Mouse (Mus musculus): Measurements from ENCODE around the gene Polg2. TPM values are rescaled to one million over a fixed set of nuclear protein-coding genes. Genes with fewer than 3 reads are reported as not detected.
"Not testable (repeated sequence)": the region's sequence is repeated elsewhere in the genome, so short reads cannot be mapped to it uniquely, and the experiment has no call there.

The Polg2 gene
- polyA plus RNA-seq, 1 experiment from 2014 or later = 10.4 TPM

DNA sequence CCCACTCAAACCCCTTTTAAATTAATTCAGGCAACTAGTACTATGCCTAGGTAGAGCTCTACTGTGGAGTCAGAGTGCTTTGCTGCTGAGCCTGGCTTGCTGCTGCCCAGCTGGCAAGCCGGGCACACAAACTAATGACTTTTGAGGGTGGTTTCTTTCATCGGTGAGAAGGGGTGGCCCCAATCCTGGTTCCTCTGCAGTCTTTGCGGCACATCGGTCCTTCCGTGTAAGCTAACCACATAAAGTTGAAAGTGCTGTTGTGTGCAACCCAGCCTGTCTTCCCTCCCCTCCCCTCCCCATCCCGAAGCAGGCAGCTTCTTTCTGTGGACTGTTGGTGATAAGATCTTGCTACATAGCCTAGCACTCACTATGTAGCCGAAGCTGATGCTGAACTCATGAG lies 27.2 kb downstream of the Polg2 start:
- no peaks in the 10 kb centered on the region for H3K9me3 ChIP-seq
- no peak for ATAC-seq (ENCODE audit: low FRiP score, low read depth)
- no peak overlapping the region for H3K27ac ChIP-seq (replicated peaks)
- no peak overlapping the region for H3K4me3 ChIP-seq
- no peaks in the 10 kb centered on the region for H3K27me3 ChIP-seq
- 89% methylated on average over 7 of the region's 7 CpGs for WGBS
- no peak overlapping the region for H3K9ac ChIP-seq (replicated peaks)
- H3K36me3 ChIP-seq = no peaks in the 10 kb centered on the region
- H3K4me2 ChIP-seq (replicated peaks) = no peak overlapping the region
- no peaks in the 10 kb centered on the region for H3K4me1 ChIP-seq

DNA sequence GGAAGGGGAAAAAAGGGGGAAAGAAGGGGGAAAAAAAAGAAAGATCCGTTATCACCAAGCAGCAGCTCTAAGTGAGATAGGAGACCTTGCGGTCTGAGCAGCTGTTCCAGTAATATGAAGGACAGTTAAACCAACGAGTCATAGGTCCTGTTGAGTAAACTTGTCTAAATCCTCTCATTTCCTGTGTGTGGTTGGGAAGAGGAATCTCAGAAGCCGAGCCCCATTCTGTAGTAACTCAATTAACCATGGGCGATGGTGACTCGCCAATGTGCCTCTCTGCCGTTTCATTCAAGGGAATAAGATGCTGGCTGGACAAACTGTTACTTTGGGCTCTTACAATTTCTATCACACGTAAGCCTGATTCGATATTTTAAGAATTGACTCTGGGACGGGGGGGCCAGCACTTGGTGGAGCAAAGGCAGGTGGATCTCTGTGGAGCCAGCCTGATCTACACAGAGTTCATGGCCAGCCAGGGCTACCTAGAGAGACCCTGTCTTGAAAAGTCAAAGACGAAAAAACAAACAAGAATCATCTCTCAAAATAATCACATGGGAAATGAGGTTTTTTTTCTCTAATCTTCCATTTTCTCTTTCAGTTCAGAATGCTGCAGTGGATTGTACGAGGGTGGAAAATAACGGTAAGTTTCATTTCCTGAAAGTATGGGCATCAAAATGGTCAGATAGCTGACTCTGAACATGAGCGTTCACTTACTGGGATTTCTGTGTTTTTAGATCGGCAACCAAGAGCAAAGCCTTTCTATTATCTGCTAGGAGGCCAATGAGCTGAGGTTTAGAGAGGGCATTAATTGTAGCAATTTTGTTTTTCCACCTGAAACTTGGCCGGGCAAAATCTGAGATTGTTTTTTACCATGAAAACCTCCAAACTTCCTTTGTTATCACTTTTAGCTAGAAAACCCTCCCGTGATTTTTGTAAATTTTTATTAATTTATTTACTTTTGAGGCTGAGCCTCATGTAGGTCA lies 28.0 kb downstream of the Polg2 start, which contains the start of gene Milr1:
Gene Milr1 (plus strand): TSS at position 188 of the 980 bp plus-strand sequence.
- no peak within 1 kb of the TSS for H3K4me3 ChIP-seq
- H3K9me3 ChIP-seq = no peaks in the 10 kb centered on the region
- H3K4me2 ChIP-seq (replicated peaks) = no peak within 1 kb of the TSS
- no peaks in the 10 kb centered on the region for H3K36me3 ChIP-seq
- WGBS = 90% methylated on average over 17 of the region's 17 CpGs
- no peak within 1 kb of the TSS for H3K27ac ChIP-seq (replicated peaks)
- H3K9ac ChIP-seq (replicated peaks) = no peak within 1 kb of the TSS
- ATAC-seq (ENCODE audit: low FRiP score, low read depth) = no peak
- H3K27me3 ChIP-seq = no peaks in the 10 kb centered on the region
- no peaks in the 10 kb centered on the region for H3K4me1 ChIP-seq

DNA sequence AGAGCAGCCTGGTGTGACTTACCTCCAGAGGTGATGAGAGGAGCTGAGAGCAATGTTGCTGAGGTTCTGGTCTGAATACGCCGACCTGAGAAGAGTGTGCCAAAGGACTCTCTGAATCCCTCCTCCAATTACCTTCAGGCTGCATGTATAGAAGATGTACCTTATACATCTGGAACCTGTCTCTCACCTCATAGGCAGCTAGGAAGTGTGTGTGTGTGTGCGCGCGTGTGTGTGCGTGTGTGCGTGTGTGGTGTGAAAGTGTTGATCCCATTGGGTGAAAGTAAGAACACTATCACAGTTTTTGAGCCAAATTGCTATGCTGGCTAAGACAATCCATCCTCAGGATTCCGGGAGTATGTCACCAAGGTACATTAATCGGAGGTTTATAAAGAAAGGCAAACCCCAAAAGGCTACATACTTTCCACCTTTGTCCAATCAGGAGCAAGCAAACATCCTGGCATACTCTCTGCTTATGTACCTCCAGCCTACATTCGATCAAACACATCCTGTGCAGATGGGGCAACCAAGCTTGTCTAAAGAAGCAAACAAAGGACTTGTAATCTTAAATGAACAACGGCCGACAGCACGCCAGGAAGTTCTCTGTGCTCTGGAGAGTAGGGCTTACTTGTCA lies 29.1 kb downstream of the Polg2 start, which contains the start of gene Pecam1:
Gene Pecam1 (minus strand): TSS at position 508 of the 631 bp plus-strand sequence.
- Histone ChIP-seq H3K4me1 (no peaks in the 10 kb centered on the region), H3K4me3 (no peak within 1 kb of the TSS), H3K27ac (replicated peaks) (no peak within 1 kb of the TSS), H3K36me3 (no peaks in the 10 kb centered on the region), H3K4me2 (replicated peaks) (no peak within 1 kb of the TSS), H3K27me3 (no peaks in the 10 kb centered on the region), H3K9me3 (no peaks in the 10 kb centered on the region), H3K9ac (replicated peaks) (no peak within 1 kb of the TSS)
- WGBS = 87% methylated on average over 13 of the region's 13 CpGs
- ATAC-seq (ENCODE audit: low FRiP score, low read depth) = no peak

DNA sequence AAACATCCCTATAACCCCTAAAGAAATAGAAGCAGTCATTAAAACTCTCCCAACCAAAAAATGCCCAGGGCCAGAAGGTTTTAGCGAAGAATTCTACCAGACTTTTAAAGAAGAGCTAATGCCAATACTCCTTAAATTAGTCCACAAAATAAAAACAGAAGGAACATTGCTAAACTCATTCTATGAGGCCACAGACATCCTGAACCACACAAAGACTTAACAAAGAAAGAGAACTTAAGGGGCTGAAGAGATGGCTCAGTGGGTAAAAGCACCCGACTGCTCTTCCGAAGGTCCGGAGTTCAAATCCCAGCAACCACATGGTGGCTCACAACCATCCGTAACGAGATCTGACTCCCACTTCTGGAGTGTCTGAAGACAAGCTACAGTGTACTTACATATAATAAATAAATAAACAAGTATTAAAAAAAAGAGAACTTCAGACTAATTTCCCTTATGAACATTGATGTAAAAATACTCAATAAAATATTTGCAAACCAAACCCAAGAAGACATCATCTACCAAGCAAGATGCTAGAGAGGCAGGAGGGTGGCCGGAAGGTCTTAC lies 29.7 kb downstream of the Polg2 start:
- H3K9ac ChIP-seq (replicated peaks); ATAC-seq (ENCODE audit: low FRiP score, low read depth); H3K4me1 ChIP-seq; H3K9me3 ChIP-seq; H3K4me2 ChIP-seq (replicated peaks); H3K27ac ChIP-seq (replicated peaks); H3K4me3 ChIP-seq; H3K36me3 ChIP-seq; H3K27me3 ChIP-seq: not testable (repeated sequence)
- 96% methylated on average over 7 of the region's 7 CpGs for WGBS

DNA sequence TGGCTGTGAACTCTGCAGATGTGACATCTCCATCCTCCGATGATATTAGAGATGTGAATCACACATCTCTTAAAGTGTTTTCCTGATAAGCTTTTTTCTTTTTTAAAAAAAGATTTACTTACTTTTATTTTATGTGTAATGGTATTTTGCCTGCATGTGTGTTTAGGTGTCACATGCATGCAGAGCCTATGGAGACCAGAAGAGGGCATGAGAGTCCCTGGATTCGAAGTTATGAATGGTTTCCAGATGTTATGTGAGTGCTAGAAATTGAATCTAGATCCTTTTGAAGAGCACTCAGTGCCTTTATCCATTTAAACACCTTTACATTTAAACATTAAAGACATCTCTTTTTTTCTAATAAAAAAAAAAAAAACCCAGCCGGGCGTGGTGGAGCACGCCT lies 34.4 kb downstream of the Polg2 start:
- ATAC-seq (ENCODE audit: low FRiP score, low read depth) = no peak
- H3K27ac ChIP-seq (replicated peaks) = no peak overlapping the region
- no peaks in the 10 kb centered on the region for H3K27me3 ChIP-seq
- H3K9ac ChIP-seq (replicated peaks) = no peak overlapping the region
- H3K4me2 ChIP-seq (replicated peaks) = no peak overlapping the region
- H3K4me1 ChIP-seq = peaks cover 5% of the 10 kb centered on the region
- 93% methylated on average over 5 of the region's 5 CpGs for WGBS
- H3K9me3 ChIP-seq = no peaks in the 10 kb centered on the region
- H3K4me3 ChIP-seq = no peak overlapping the region
- H3K36me3 ChIP-seq = no peaks in the 10 kb centered on the region

DNA sequence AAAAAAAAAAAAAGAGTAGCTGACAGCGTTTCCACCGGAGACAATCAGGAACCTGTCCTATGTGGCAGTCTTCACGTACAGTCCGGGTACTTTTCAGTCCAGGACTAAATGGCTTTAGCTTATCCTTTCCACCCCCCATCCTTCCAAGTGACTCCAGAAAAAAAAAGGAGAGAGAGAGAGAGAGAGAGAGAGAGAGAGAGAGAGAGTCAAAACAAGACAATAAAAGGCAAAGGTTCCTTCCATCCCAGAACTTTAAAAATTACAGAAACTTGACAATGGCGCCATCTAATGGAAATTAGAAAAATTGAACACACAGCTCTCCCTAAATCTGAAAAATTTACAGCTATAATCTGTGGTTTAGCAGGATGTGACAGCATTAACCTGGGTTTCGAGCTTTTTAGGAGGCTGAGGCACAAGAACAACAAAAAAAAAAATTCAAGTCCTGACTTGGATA lies 36.9 kb downstream of the Polg2 start:
- no peak overlapping the region for H3K27ac ChIP-seq (replicated peaks)
- H3K9me3 ChIP-seq = no peaks in the 10 kb centered on the region
- H3K36me3 ChIP-seq = no peaks in the 10 kb centered on the region
- H3K4me3 ChIP-seq = no peak overlapping the region
- H3K9ac ChIP-seq (replicated peaks) = no peak overlapping the region
- no peak overlapping the region for H3K4me2 ChIP-seq (replicated peaks)
- H3K4me1 ChIP-seq = peaks cover 10% of the 10 kb centered on the region
- ATAC-seq (ENCODE audit: low FRiP score, low read depth) = no peak
- no peaks in the 10 kb centered on the region for H3K27me3 ChIP-seq
- WGBS = 60% methylated on average over 6 of the region's 6 CpGs

DNA sequence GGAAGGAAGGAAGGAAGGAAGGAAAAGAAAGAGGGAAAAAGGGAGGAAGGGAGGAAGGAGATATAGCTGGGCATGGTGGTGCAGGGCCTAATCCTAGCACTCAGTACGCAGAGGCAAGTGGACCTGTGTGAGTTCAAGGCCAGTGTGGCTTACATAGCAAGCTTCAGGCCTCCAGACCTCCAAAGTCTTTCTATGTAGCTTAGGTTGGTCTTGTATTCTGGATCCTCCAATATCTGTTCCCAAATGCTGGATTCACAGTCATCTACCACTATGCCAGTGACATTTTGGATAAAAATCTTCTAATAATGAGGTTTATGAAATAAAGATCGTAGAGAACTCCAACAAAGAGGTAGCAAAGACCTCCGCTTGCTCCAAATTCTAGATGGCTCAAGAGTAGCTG lies 37.5 kb downstream of the Polg2 start:
- Histone ChIP-seq H3K9me3 (no peaks in the 10 kb centered on the region), H3K27me3 (no peaks in the 10 kb centered on the region), H3K27ac (replicated peaks) (no peak overlapping the region), H3K4me2 (replicated peaks) (no peak overlapping the region), H3K9ac (replicated peaks) (no peak overlapping the region), H3K36me3 (no peaks in the 10 kb centered on the region), H3K4me1 (peaks cover 16% of the 10 kb centered on the region), H3K4me3 (no peak overlapping the region)
- no peak for ATAC-seq (ENCODE audit: low FRiP score, low read depth)
- 89% methylated on average over 3 of the region's 3 CpGs for WGBS

DNA sequence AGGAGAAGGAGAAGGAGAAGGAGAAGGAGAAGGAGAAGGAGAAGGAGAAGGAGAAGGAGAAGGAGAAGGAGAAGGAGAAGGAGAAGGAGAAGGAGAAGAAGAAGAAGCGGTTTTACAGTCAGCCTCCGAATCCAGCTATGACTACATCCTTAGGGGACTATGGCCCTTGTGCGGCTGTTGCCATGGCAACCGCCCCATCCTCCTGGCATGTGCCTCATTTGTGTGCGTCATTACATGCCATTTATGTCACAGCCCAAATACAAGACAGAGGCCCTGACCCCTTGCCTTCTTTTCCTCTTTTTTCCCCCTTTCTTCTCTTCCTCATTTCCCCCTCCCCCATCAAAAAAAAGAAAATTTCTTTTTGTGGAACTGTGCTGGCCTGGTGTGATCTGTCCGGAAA lies 38.1 kb downstream of the Polg2 start:
- Histone ChIP-seq H3K9me3 (no peaks in the 10 kb centered on the region), H3K4me3 (no peak overlapping the region), H3K27me3 (no peaks in the 10 kb centered on the region), H3K4me1 (peaks cover 22% of the 10 kb centered on the region), H3K36me3 (no peaks in the 10 kb centered on the region), H3K27ac (replicated peaks) (no peak overlapping the region), H3K9ac (replicated peaks) (no peak overlapping the region), H3K4me2 (replicated peaks) (no peak overlapping the region)
- ATAC-seq (ENCODE audit: low FRiP score, low read depth) = no peak
- WGBS = 40% methylated on average over 6 of the region's 6 CpGs

DNA sequence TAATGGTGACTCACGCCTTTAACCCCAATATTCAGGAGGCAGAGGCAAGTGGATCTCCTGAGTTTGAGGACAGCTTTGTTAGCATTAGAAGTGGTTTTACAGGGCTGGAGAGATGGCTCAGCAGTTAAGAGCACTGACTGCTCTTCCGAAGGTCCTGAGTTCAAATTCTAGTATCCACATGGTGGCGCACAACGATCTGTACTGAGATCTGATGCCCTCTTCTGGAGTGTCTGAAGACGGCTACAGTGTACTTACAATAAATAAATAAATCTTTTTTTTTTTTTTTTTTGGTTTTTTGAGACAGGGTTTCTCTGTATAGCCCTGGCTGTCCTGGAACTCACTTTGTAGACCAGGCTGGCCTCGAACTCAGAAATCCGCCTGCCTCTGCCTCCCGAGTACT lies 38.6 kb downstream of the Polg2 start:
- H3K4me3 ChIP-seq; H3K9ac ChIP-seq (replicated peaks); H3K9me3 ChIP-seq; H3K36me3 ChIP-seq; H3K27me3 ChIP-seq; H3K4me2 ChIP-seq (replicated peaks); H3K27ac ChIP-seq (replicated peaks); ATAC-seq (ENCODE audit: low FRiP score, low read depth): not testable (repeated sequence)
- peaks cover 24% of the 10 kb centered on the region for H3K4me1 ChIP-seq
- 93% methylated on average over 5 of the region's 8 CpGs for WGBS

DNA sequence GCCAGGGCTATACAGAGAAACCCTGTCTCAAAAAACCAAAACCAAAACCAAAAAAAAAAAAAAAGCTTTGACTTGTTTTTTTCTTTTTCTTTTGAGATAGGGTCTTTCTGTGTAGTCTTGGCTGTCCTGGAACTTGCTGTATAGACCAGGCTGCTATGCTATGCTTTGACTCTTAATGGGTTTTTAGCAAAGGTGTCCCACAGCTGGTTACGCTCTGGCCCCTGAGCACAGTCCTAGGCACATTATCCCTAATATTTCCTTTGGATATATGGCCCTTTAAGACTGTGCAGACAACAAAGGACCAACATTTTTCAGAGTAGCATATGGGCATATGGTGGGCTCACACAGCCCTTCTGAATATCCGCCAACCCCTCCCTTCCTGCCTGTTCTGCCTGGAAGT lies 40.2 kb downstream of the Polg2 start:
- H3K9me3 ChIP-seq = no peaks in the 10 kb centered on the region
- ATAC-seq (ENCODE audit: low FRiP score, low read depth) = no peak
- WGBS = 90% methylated on average over 2 of the region's 2 CpGs
- H3K27ac ChIP-seq (replicated peaks) = no peak overlapping the region
- H3K27me3 ChIP-seq = no peaks in the 10 kb centered on the region
- no peak overlapping the region for H3K4me3 ChIP-seq
- peaks cover 24% of the 10 kb centered on the region for H3K4me1 ChIP-seq
- H3K4me2 ChIP-seq (replicated peaks) = no peak overlapping the region
- no peak overlapping the region for H3K9ac ChIP-seq (replicated peaks)
- H3K36me3 ChIP-seq = no peaks in the 10 kb centered on the region

DNA sequence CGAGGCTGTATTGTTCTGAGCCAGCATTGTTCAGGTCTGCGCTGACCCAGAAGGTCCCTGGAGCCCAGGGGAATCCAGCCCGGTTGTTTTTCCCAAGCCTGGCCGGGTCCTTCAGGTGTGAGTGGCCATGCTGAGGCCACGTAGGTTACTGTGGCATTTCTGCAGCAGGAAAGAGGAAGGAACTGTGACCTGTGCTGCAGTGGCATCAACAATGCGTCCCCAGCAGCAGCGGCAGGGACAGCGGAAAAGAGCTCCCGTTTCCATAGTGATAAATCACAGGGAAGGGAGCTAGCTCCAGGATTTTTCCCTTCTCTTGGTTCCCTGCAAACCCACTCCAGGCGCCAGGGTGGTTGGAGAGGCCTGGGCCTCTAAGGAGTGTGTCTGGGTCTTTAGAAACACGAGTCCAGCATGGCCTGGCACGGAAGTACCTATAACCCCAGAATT lies 42.1 kb downstream of the Polg2 start:
- Histone ChIP-seq H3K4me3 (no peak overlapping the region), H3K36me3 (no peaks in the 10 kb centered on the region), H3K9ac (replicated peaks) (peak overlapping the region; percentile 29; the same call in 1 of the 2 replicates), H3K4me1 (peaks cover 24% of the 10 kb centered on the region), H3K4me2 (replicated peaks) (peak overlapping the region; percentile 24; the same call in 1 of the 2 replicates), H3K27me3 (no peaks in the 10 kb centered on the region), H3K27ac (replicated peaks) (peak overlapping the region; percentile 75), H3K9me3 (no peaks in the 10 kb centered on the region)
- peak; percentile 23; the same call in 1 of the 2 replicates for ATAC-seq (ENCODE audit: low FRiP score, low read depth)
- WGBS = 5% methylated on average over 12 of the region's 12 CpGs

DNA sequence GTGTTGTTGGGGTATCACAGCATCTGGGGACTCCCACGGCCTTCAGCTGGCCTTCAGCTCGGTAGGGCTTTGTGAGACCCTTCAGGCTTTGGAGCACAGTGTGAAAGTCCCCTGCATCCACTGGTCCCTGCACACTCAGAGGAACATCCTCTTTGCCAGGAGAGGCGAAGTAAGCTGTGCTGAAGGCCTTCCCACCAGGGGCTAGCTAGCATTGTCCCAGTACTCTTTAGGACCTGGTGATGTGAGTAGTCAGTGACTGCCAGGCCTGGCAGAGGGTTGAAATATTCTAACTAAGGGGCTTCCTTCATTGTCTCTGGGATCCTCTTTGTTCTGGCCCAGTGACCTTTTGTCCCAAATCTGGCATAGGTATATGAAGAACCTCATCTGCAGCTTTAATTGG lies 42.7 kb downstream of the Polg2 start:
- Histone ChIP-seq H3K4me3 (no peak overlapping the region), H3K9ac (replicated peaks) (peak overlapping the region; percentile 29; the same call in 1 of the 2 replicates), H3K4me2 (replicated peaks) (no peak overlapping the region), H3K36me3 (no peaks in the 10 kb centered on the region), H3K9me3 (no peaks in the 10 kb centered on the region), H3K4me1 (peaks cover 24% of the 10 kb centered on the region), H3K27ac (replicated peaks) (peak overlapping the region; percentile 75), H3K27me3 (no peaks in the 10 kb centered on the region)
- no peak for ATAC-seq (ENCODE audit: low FRiP score, low read depth)
- WGBS = 29% methylated on average over 3 of the region's 3 CpGs

Measured in midbrain, embryonic 12.5 days (tissue).